Mouse (Mus musculus) thymus, postnatal 36 days (tissue): ENCODE results near the gene Mrps18a.

Experiments used
- DNase-seq, 2 experiments: peaks; one replicate each; pipeline ENCODE4 v3.0.0; 2022; ENCODE audit warnings: mixed read lengths in 2 of 2

Mrps18a gene

DNA sequence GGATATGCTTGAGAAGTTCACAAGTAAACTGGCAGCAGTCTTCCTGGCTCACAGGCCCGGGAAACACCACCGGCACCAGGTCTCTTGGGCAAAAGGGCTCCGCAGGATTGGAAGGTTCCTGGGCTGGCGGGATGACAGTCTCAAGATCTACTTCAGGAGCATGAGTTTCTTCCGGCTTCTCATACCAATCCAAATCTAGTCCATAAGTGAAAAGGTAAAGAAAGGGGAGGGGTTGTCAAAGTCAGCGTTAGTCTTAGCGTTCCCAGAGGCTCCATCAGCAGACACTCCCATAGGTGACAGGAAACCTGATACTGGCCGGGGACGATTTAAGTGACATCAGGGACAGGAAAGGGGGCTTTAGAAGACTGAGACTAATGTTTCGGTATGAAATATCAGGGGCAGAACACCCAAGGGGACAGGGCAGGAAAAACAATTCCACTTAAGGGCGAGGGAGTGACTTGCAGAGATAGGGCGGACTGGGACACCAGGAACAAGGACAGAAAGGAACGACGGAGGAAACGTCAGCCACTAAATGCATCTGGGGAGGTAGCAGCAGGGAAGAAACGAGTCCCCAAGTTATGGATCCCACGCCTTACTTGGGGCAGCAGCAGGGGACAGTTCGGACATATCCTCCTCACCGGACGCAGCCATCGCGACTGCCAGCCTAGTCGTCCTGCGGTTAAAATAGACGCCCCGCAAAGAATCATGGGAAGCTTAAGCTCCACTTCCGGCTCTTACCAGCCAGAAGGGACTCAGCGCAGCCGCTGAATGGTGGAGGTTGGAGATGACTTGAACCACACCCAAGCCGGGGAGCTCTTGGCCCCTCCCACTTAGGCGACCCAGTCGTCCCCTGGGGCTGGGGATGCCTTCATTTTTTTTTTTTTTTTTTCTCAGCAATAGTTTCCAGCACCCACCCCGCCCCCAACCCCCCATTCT is 42.3 kb downstream of the Mrps18a start, which contains the start of gene Mad2l1bp:
Gene Mad2l1bp (minus strand): TSS at position 707 of the 936 bp plus-strand sequence.
- DNase-seq = peak; percentile 85 to 93

- no peak for DNase-seq
Observed at GRCm38 (mm10) chr17:46154336-46154735, 43.5 kb downstream of the Mrps18a start.

GRCm38 (mm10) chr17:46156680-46157079 is 45.9 kb downstream of the Mrps18a start:
- DNase-seq = no peak

GRCm38 (mm10) chr17:46157131-46157530 is 46.3 kb downstream of the Mrps18a start:
- no peak for DNase-seq

- DNase-seq = no peak
Observed at GRCm38 (mm10) chr17:46159236-46159635, 48.5 kb downstream of the Mrps18a start.

GRCm38 (mm10) chr17:46160090-46160662 is 49.4 kb downstream of the Mrps18a start:
- DNase-seq = peak; percentile 91

GRCm38 (mm10) chr17:46160686-46161085 is 49.9 kb downstream of the Mrps18a start, which contains the start of gene Gtpbp2:
Gene Gtpbp2 (plus strand): TSS chr17:46161032.
- peak; percentile 92 to 97 for DNase-seq

DNA sequence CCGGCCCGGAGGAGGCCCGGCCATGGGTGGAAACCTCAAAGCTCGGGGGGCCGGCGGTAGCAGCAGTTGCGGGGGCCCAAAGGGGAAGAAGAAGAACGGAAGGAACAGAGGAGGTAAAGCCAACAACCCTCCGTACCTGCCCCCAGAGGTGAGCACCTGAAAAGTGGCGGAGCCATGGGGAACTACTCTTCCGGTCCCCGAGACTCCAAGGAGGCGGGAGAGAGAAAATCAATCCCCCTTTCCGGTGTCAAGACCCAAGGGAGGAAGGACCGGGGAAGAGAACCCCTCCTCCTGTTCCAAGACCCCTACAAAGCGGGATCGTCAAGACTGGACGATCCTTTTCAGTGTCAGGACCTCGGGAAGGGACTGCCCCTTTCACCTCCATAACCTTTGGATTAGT is 50.4 kb downstream of the Mrps18a start:
- no peak for DNase-seq

DNA sequence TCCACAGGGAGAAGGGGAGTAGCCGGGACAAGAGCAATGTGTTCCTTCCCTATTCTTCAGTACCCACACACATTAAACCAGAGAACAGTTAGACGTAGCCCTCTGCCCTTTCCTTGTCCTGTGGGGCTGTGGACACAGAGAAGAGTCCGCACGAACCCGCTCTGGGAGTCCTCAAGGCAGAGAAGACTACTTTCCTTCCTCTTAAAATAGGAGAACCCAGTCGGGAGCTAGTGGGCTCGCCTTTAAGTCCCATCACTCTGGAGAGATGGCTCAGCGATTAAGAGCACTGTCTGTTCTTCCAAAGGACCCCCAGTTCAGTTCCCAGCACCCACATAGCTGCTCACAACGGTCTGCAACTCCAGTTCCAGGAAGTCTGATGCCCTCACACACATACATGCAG is 50.9 kb downstream of the Mrps18a start:
- DNase-seq = no peak

GRCm38 (mm10) chr17:46162551-46162950 is 51.8 kb downstream of the Mrps18a start:
- DNase-seq = peak in 1 of 2 experiments; percentile 42

DNA sequence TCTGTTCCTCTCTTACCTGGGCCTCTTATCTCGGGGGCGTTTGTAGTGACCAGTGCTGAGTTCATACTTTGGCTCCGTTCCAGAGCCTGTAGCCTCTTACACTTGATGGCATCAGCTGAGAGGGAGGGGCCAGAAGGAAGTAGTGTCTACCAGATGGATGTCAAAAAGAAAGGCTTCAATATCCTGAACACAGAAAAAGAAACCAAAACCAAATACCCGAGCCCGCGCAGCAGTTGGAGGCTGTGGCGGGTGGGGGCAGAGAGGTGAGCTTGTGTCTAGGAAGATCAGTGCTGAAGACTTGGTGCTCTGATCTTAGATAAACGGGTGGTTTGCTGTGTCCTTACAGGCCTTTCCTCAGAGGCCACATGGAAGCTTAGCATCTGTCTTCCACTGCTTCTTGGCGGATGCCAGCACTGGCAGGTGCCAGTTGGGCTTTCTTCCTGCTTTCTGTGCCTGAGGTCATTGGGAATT is 52.2 kb downstream of the Mrps18a start:
- DNase-seq = peak; percentile 68 to 80

GRCm38 (mm10) chr17:46164301-46164700 is 53.5 kb downstream of the Mrps18a start:
- no peak for DNase-seq

DNA sequence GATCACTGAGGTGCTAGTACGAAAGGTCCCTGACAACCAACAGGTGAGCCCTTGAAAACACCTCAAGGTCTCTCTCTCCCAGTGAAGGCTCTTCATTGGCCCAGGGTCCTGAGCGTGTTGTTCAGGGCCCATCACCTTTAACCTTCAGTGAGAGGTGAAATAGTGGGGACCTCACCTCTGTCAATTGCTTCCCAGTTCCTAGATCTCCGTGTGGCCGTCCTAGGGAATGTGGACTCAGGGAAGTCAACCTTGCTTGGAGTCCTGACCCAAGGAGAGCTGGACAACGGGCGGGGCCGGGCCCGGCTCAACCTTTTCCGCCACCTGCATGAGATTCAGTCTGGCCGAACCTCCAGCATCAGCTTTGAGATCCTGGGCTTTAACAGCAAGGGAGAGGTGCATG is 54.0 kb downstream of the Mrps18a start:
- DNase-seq = no peak

DNA sequence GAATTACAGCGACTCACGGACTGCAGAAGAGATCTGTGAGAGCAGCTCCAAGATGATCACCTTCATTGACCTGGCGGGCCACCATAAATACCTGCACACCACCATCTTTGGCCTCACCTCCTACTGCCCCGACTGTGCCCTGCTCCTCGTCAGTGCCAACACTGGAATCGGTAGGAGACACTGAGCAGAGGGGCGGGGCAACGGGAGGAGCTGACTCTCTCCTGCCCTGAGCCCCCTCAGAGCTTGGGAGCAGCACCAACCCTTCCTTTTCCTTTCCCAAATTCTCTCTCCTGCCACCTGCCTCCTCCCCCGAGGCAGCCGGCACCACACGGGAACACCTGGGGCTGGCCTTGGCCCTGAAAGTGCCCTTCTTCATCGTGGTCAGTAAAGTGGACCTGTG is 54.7 kb downstream of the Mrps18a start:
- no peak for DNase-seq

DNA sequence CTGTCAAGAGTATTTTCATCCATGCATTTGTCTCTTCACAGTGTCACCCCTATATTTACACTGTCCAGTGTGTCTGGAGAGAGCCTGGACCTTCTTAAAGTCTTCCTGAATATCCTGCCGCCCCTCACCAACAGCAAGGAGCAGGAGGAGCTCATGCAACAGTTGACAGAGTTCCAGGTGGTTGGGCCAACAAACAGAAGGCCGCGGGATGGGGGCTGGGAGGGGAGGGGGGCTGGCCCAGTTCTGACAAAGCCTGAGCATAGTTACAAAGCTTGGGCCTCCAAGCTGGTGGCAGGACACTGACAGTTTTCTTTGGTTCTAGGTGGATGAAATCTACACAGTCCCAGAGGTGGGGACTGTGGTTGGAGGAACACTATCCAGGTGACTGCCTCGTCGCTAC is 55.5 kb downstream of the Mrps18a start:
- DNase-seq = no peak

DNA sequence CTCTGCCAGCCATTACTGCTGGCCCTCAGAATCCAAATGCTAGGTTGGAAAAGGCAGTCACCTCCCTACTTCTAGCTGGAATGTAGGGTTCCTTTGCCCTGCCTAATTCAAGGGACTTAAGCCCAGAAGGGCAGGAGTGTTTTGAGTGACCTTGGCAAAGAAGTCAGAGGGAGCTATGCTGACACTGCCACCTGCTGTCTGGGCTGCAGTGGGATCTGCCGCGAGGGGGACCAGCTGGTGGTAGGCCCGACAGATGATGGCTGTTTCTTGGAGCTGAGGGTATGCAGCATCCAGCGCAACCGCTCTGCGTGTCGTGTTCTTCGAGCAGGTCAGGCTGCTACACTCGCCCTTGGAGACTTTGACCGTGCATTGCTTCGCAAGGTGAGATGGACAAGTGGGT is 56.2 kb downstream of the Mrps18a start:
- peak in 1 of 2 experiments; percentile 29 for DNase-seq

GRCm38 (mm10) chr17:46168318-46168717 is 57.5 kb downstream of the Mrps18a start:
- DNase-seq = no peak

DNA sequence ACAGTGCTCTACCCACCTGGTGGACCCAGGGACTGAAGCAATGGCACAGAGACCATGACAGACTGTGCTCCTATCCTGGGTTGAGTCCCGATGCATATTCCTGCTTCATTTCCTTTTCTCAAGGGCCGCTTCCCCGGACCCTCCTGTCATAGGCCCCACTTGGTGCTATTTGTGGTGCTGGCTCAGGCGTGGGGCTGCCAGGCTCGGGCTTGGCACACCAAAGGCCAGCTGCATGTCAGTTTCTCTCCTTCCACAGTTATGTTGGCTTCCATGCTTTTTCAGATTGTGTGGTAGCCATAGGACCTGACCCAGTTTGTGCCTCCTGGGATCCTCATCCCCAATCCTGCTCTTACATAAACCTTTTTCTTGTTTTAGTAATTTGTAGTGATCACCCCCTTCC is 58.0 kb downstream of the Mrps18a start:
- no peak for DNase-seq

DNA sequence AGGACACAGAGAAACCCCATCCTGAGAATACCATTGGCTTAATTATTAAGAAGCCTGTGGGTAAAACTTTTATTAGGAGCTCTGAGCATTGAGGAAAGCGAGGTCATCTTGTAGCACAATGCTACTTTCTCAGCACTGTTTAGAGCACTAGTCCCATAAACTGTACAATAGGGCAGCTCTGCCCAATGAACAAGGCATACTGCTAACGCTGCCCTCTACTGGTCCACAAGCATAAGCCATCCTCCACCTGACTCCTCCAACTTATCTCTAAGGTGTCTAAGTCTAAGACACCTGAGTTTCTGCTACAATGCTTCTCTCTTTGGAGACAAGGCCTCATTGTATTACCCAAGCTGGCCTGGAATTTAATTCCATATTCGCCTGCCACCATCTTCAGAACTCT is 59.8 kb downstream of the Mrps18a start:
- peak in 1 of 2 experiments; percentile 30 for DNase-seq
